Mouse (Mus musculus) layer of hippocampus, adult 11-12 months (tissue): ENCODE data around the gene Stra8.

ENCODE experiments used
- DNase-seq: peaks from one replicate; pipeline ENCODE4 v3.0.0; 2022; ENCODE audit warnings: low spot score

Stra8 gene

DNA sequence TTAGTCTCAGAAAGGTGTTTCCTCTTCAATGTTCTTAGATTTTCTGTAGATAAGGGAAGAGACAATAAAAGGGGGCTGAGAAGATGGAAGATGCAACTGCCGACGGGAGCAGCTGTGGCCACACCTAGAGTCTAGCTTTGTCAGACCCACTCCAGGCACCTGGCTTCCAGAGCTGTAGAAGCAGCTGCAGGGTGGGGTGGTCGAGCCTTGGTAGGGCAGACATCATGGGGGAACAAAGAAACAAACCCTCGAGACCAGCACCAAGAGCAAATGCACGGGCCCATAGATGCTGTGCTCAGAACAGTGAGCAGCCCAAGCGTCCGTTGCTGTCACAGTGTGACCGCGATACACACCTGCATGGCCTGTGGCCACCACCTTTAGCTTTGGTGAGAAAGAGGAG, 22.5 kb downstream of the Stra8 start:
- DNase-seq: no peak

DNA sequence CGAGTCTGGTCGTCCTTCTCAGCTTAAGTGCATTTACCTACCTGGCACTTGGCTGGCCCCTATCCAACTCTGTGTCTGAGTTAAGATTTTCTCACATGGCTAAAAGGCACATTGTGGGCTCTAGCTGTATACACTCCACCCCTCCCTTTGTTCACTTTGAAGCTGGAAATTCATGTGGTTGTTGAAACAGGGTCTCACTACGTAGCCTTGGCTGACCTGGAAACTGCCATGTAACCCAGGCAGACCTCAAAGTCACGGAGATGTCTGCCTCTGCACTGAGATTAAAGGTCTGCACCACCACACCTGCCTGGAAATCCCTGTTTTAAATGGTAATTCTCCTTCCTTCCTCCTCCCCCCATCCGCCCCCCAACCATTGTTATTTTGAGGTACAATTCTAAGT, 23.5 kb downstream of the Stra8 start:
- no peak for DNase-seq

GRCm38 (mm10) chr6:34946486-34947079, 26.6 kb downstream of the Stra8 start:
- no peak for DNase-seq

- no peak for DNase-seq
Measured at GRCm38 (mm10) chr6:34948461-34948860, 28.5 kb downstream of the Stra8 start.

DNA sequence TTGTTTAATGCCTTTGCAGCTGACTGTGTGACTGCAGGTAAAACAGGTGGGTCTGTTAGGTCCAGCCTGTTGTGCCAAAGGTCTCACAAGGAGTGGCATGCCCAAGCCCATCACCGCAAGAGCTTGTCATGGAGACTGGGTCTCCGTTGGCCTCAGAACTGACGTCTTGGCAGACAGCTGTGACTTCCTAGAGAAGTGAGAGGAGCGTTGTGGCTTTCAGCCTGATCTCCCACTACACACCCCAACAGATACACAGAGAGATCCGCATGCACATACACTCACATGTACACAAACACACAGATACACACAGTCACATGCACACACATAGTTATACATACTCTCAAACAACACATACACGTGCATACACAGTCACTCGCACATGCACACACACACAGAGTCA, 31.6 kb downstream of the Stra8 start:
- no peak for DNase-seq

- no peak for DNase-seq
Measured at GRCm38 (mm10) chr6:34951956-34952667, 32.1 kb downstream of the Stra8 start.

- peak; percentile 16 for DNase-seq
Measured at GRCm38 (mm10) chr6:34954926-34955861, 35.2 kb downstream of the Stra8 start.

- DNase-seq: no peak
Measured at GRCm38 (mm10) chr6:34955862-34956241, 35.9 kb downstream of the Stra8 start.

- DNase-seq: no peak
Measured at GRCm38 (mm10) chr6:34959131-34959530, 39.2 kb downstream of the Stra8 start.

- no peak for DNase-seq
Measured at GRCm38 (mm10) chr6:34964550-34964949, 44.6 kb downstream of the Stra8 start.

- no peak for DNase-seq
Measured at GRCm38 (mm10) chr6:34965819-34966539, 46.0 kb downstream of the Stra8 start.

DNA sequence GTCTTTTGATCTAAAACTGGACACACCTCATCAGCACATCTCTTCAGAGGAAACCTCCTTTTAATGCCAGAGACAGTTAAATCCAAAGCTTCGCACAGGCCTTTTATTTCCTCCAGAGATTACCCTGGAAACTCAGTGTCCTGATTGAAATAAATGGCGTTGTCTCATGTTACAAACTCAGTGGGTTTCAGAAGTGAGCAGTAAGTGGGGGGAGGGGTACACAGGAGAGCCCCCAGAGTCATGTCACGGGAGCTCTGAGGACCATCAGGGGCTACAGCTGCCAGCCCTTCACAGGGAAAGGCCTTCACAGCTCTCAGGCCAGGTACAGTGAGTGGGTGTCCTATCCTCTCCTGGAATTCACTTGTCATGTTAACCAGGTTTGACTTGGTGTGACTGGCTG, 51.2 kb downstream of the Stra8 start:
- no peak for DNase-seq

GRCm38 (mm10) chr6:34979291-34979690, 59.3 kb downstream of the Stra8 start:
- no peak for DNase-seq

DNA sequence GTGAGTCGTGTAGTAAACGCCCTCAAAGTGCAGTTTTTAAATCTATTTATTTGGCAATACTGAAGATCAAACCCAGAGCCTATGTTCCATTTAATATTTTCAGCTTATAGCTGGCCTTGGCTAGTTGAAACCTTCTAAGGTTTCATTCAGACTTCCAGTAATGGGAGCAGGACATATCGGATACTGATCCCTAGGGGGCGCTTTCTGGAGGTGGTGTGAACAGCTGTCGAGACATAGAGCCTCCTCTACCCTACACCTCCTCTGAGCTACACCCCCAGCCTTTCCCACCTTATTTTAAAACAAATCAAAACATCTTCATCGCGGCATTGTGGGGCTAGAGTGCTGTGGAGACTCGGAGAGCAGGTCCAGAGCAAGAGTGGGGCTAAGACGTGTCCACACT, 60.7 kb downstream of the Stra8 start:
- no peak for DNase-seq

- DNase-seq: no peak
Measured at GRCm38 (mm10) chr6:34987085-34987645, 67.2 kb downstream of the Stra8 start.

DNA sequence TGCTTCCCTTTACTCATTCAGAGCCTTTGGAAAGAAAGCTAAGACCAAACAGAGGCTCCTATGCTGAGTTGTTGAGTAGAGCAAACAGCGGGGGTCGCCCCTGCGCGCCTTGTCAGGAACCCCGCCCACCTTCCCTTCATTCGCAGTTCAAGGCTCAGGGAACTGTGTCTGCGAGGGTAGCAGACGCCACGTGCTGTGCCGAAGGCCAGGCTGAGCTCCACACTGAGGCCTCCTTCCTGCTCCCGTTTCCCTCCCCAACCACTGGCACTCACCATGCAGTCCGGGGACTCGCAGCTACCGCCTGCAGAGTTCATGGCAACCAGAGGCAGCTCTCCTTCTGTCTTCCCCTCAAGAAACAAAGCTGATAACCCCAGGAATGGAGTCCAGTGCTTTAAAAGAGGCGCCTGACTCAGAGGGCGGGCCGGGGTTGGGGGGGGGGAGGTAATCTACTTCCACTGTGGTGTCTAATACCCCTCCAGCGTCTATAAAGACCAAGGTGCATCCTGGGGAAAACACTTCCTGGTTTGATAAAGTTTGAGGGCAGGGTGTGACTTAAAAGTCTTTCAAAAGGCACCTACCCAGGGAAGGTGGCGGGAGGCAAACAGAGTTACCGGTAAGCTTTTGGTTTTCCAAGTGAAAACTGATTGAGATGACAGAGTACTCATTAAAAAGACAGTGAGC, 68.3 kb downstream of the Stra8 start, which contains the start of gene Slc23a4:
Slc23a4 (minus strand) TSS at position 324 of the 681 bp plus-strand sequence.
- no peak for DNase-seq
